Mouse (Mus musculus): ENCODE results near the gene Dennd4a. TPM values are rescaled to one million over a fixed set of nuclear protein-coding genes. Genes with fewer than 3 reads are reported as not detected.

Gene Dennd4a
- polyA plus RNA-seq, 1 experiment from 2014 or later: 4.4 TPM

DNA sequence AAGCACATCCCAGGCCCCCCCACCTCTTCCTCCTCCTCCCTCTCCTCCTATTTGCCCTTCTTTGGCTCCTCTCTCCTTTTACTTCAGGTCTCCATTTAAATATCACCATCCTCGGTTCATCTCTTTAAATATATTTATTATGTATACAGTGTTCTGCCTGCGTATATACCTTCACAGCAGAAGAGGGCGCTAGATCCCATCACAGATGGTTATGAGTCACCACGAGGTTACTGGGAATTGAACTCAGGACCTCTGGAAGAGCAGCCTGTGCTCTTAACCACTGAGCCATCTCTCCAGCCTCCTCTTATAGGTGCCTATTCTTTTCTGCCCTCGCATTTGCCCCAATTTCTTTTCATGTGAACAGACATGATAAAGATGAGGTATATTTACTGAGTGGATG is 126.4 kb downstream of the Dennd4a start:
- ATAC-seq: no peak
- Histone ChIP-seq H3K27me3 (replicated peaks) (no peaks in the 10 kb centered on the region), H3K4me3 (replicated peaks) (no peak overlapping the region), H3K36me3 (no peaks in the 10 kb centered on the region), H3K4me1 (replicated peaks) (peaks cover 6% of the 10 kb centered on the region; the same call in 1 of the 2 replicates), H3K4me2 (replicated peaks) (no peak overlapping the region), H3K9ac (no peak overlapping the region), H3K27ac (no peak overlapping the region), H3K9me3 (no peaks in the 10 kb centered on the region)
- 63% methylated on average over 5 of the region's 5 CpGs for WGBS

DNA sequence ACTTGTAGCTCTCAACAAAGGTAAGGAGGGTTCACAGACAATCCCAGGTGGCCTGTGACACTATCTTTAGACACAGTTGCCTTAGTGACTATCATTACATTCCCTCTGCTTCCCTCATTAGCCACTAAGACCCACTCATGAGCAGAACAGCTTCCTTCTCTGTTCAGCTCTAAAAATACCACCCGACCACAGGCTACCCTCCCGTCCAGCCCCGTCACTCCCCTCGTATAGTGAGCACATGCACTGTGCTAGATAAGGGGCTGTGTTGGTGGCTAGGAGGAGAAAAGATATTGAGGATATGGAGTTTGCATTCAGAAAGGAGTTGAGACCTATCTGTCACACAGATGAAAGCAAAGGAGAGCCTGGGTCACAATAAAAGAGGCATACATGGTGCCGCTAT is 127.4 kb downstream of the Dennd4a start:
- Histone ChIP-seq H3K4me2 (replicated peaks) (no peak overlapping the region), H3K4me3 (replicated peaks) (no peak overlapping the region), H3K36me3 (no peaks in the 10 kb centered on the region), H3K9ac (no peak overlapping the region), H3K27me3 (replicated peaks) (no peaks in the 10 kb centered on the region), H3K4me1 (replicated peaks) (peaks cover 5% of the 10 kb centered on the region; the same call in 1 of the 2 replicates), H3K9me3 (no peaks in the 10 kb centered on the region), H3K27ac (no peak overlapping the region)
- WGBS: 75% methylated on average over 5 of the region's 5 CpGs
- ATAC-seq: no peak

DNA sequence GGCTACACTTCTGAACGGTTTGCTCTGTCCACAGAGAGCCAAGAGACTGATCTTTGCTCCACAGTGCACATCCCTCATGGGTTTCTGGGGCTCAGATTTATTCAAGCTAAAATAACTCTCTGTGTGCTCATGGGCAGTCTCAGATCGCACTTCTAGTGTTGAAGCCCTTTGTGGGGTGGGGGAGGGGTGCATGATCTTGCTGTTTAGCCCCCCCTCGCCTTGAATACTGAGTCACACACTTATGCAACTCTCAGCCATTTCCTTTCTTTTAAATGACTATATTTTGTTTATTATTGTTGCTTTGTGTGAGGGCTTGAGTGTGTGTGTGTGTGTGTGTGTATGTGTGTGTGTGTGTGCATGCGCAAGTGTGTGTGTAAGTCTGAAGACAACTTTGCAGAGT is 128.1 kb downstream of the Dennd4a start:
- 51% methylated on average over 4 of the region's 4 CpGs for WGBS
- Histone ChIP-seq H3K36me3 (no peaks in the 10 kb centered on the region), H3K9me3 (no peaks in the 10 kb centered on the region), H3K9ac (no peak overlapping the region), H3K4me1 (replicated peaks) (peaks cover 6% of the 10 kb centered on the region; the same call in 1 of the 2 replicates), H3K27me3 (replicated peaks) (no peaks in the 10 kb centered on the region), H3K27ac (no peak overlapping the region), H3K4me2 (replicated peaks) (no peak overlapping the region), H3K4me3 (replicated peaks) (no peak overlapping the region)
- ATAC-seq: no peak

DNA sequence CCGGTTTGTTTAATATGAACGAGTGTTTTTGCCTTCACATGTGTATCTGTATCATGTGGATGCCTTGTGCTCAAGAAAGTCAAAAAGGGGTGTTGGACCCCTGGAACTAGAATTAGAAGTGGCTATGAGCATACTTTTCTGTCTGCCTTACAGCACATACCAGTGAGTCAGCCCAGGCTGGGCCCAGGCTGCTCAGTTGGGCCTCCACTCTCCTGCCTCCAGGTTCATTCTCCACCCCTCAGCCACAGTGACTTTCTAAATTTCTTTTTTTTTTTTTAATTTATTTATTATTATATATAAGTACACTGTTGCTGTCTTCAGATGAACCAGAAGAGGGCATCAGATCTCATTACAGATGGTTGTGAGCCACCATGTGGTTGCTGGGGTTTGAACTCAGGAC is 128.7 kb downstream of the Dennd4a start:
- Histone ChIP-seq H3K9me3 (no peaks in the 10 kb centered on the region), H3K9ac (no peak overlapping the region), H3K4me2 (replicated peaks) (no peak overlapping the region), H3K4me1 (replicated peaks) (peaks cover 7% of the 10 kb centered on the region; the same call in 1 of the 2 replicates), H3K4me3 (replicated peaks) (no peak overlapping the region), H3K27ac (no peak overlapping the region), H3K36me3 (no peaks in the 10 kb centered on the region), H3K27me3 (replicated peaks) (no peaks in the 10 kb centered on the region)
- no peak for ATAC-seq
- WGBS: 88% methylated on average over 2 of the region's 2 CpGs

DNA sequence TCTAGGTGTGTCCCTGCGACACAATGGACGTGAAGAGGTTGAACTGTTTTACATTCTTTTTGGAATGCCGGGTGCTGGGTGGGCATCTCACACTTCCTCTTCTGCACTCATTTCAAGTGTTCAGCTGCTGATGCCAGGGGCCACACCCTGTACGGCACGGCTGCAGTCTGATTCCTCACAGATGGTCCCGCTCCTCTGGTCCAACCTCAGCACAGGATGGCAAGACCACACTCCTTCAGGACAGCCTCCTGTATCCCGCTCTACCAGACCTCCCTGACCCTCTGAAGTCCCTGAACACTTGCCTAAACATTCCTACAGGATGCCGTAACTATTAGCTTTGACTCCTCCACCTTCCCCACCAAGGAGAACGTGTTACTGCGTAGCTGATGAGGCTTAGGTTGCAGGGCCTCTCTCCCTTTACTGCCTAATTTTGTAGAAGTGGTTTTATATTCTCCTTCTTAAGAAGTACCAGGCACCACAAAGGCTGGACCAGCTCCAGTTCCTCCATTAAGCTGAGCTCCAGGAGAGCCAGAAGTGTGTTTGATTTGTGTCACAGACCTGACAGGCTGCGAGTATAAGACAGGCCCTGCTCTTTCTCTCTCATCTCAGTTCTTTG is 129.7 kb downstream of the Dennd4a start:
- Histone ChIP-seq H3K9ac (no peak overlapping the region), H3K9me3 (no peaks in the 10 kb centered on the region), H3K27me3 (replicated peaks) (no peaks in the 10 kb centered on the region), H3K27ac (0 out of 2 replicates have a peak overlapping the region, but pooled peaks have one; percentile 9), H3K4me3 (replicated peaks) (no peak overlapping the region), H3K4me1 (replicated peaks) (peaks cover 9% of the 10 kb centered on the region; the same call in 1 of the 2 replicates), H3K4me2 (replicated peaks) (no peak overlapping the region), H3K36me3 (no peaks in the 10 kb centered on the region)
- WGBS: 63% methylated on average over 11 of the region's 11 CpGs
- no peak for ATAC-seq

DNA sequence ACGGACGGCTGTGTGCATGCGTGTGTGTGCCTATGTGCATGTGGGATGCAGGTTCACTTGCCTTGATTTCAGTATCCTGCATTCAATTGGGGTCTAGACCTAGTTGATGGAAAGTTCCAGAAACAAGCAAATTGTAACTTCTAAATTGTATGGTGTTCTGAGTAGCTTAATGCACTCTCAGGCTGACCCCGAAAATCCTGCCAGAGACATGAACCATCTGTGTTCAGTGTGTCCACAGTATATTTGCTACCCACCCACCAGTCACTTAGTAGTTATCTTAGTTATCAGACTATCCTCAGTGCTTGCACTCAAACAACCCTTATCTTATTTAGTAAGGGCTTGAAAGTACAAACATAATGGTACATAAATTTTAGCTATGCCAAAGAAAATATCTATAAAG is 130.5 kb downstream of the Dennd4a start:
- no peak for ATAC-seq
- Histone ChIP-seq H3K9ac (no peak overlapping the region), H3K4me3 (replicated peaks) (no peak overlapping the region), H3K9me3 (no peaks in the 10 kb centered on the region), H3K27me3 (replicated peaks) (no peaks in the 10 kb centered on the region), H3K36me3 (no peaks in the 10 kb centered on the region), H3K4me1 (replicated peaks) (peaks cover 9% of the 10 kb centered on the region; the same call in 1 of the 2 replicates), H3K27ac (no peak overlapping the region), H3K4me2 (replicated peaks) (no peak overlapping the region)
- WGBS: 79% methylated on average over 4 of the region's 4 CpGs

DNA sequence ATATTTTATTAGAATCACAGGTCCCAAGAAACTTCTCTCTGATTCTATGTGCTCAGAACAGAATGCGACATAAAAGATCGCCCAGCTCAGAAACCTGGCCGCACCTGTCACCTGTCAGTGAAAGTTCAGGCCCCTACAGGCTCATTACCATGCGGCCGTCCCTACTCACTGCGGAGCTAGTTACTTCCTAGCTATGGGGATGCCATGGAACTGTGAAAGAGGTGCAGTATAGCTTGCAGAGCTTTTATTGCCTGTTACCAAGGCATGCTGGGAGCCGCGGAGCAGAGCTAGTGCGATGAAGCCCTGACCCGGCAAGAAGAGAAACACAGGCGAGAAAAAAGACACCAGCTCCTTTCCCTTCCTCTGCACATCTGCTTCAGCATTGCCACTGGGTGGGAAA is 132.9 kb downstream of the Dennd4a start:
- ATAC-seq: peak; percentile 76
- no peak overlapping the region for H3K27ac ChIP-seq
- H3K4me3 ChIP-seq (replicated peaks): no peak overlapping the region
- H3K9me3 ChIP-seq: no peaks in the 10 kb centered on the region
- 16% methylated on average over 11 of the region's 11 CpGs for WGBS
- H3K27me3 ChIP-seq (replicated peaks): no peaks in the 10 kb centered on the region
- H3K4me1 ChIP-seq (replicated peaks): peaks cover 9% of the 10 kb centered on the region; the same call in 1 of the 2 replicates
- peak overlapping the region; percentile 39 for H3K4me2 ChIP-seq (replicated peaks)
- H3K36me3 ChIP-seq: no peaks in the 10 kb centered on the region
- no peak overlapping the region for H3K9ac ChIP-seq

DNA sequence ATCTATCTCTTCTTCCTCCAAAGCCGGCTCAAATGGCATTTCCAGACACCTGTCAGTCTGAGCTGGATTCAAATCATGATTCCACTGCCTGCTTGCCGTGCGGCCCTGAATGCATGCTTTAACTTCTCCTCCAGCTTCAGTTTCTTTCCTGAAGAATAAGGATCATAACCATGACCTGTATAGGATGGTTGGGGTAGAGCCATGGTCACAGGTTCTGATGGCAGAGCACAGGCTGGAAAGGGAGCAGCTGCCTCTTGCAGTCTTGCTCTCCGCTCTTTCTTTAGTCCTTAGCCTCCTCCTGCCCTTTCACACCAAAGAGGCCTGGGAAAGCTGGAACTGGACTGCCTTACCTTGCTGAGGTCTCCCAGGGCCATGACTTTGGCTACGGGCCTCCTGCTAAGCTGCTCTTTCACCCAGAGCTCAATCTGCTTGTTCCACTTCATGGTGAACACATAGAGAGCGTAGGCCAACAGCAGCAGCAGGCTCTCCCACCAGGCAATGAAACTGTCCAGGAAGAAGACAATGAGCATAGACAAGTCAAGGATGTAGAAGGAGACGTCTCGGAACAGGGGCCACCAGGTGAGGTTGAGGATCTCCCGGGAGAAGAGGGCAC is 136.4 kb downstream of the Dennd4a start:
- no peaks in the 10 kb centered on the region for H3K9me3 ChIP-seq
- no peak overlapping the region for H3K27ac ChIP-seq
- no peak for ATAC-seq
- H3K4me3 ChIP-seq (replicated peaks): no peak overlapping the region
- H3K27me3 ChIP-seq (replicated peaks): peaks cover 12% of the 10 kb centered on the region; the same call in 1 of the 2 replicates
- no peak overlapping the region for H3K9ac ChIP-seq
- WGBS: 84% methylated on average over 9 of the region's 9 CpGs
- H3K4me1 ChIP-seq (replicated peaks): peaks cover 9% of the 10 kb centered on the region; the same call in 1 of the 2 replicates
- H3K36me3 ChIP-seq: no peaks in the 10 kb centered on the region
- no peak overlapping the region for H3K4me2 ChIP-seq (replicated peaks)

DNA sequence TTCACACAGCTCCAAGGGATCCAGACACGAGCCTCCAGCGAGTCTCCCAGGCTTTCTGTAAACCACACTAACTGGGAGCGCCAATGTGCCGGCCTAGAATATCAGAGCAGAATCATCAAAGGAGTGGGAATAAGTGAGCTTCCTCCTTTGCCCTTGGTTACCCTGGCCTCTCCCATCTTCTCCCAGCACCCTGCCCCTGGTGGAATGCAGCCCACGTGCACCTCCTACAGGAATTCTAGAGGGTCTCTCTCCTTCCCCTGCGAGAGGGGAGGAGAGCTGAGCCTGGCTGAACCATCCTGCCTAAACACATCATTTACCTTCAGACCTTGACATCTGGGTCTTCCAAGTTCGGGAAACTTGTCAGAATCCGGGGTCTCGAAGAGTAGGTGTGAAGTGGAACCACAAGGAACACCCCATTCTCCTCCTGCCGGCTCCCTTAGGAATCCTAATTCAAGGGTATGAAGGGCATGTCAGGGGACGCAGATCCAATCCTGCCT is 140.1 kb downstream of the Dennd4a start, which contains the start of gene Slc24a1:
Gene Slc24a1 (minus strand): TSS at position 447 of the 497 bp plus-strand sequence.
- no peak for ATAC-seq
- H3K4me2 ChIP-seq (replicated peaks): no peak within 1 kb of the TSS
- no peaks in the 10 kb centered on the region for H3K36me3 ChIP-seq
- H3K27me3 ChIP-seq (replicated peaks): peaks cover 12% of the 10 kb centered on the region; the same call in 1 of the 2 replicates
- H3K4me1 ChIP-seq (replicated peaks): no peaks in the 10 kb centered on the region
- no peak within 1 kb of the TSS for H3K9ac ChIP-seq
- WGBS: 34% methylated on average over 11 of the region's 11 CpGs
- no peak within 1 kb of the TSS for H3K27ac ChIP-seq
- H3K9me3 ChIP-seq: no peaks in the 10 kb centered on the region
- H3K4me3 ChIP-seq (replicated peaks): no peak within 1 kb of the TSS

DNA sequence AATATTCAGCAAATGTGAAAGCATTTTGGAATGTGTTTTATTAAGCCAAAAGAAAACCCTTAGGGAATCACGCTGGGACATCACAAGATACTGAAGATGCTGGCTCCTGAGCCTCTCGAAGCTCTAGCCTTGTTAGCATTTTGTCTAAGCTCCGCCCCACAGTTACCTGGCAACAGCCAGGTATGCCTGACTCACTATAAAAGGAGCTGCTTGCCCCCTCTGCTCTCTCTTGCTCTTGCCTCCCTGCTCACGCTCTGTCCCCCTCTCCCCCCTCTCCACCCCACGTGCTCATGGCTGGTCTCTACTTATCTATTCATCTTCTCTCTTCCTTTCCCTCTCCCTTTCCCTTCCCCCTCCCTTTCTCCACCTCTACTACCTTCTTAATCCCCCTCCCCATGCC is 140.9 kb downstream of the Dennd4a start:
- Histone ChIP-seq H3K36me3 (no peaks in the 10 kb centered on the region), H3K4me2 (replicated peaks) (no peak overlapping the region), H3K27ac (no peak overlapping the region), H3K4me3 (replicated peaks) (no peak overlapping the region), H3K9me3 (no peaks in the 10 kb centered on the region), H3K9ac (no peak overlapping the region), H3K27me3 (replicated peaks) (peaks cover 12% of the 10 kb centered on the region; the same call in 1 of the 2 replicates), H3K4me1 (replicated peaks) (0 out of 2 replicates have a peak, but pooled peaks cover 3% of the 10 kb centered on the region)
- ATAC-seq: no peak
- WGBS: 15% methylated on average over 5 of the region's 5 CpGs

DNA sequence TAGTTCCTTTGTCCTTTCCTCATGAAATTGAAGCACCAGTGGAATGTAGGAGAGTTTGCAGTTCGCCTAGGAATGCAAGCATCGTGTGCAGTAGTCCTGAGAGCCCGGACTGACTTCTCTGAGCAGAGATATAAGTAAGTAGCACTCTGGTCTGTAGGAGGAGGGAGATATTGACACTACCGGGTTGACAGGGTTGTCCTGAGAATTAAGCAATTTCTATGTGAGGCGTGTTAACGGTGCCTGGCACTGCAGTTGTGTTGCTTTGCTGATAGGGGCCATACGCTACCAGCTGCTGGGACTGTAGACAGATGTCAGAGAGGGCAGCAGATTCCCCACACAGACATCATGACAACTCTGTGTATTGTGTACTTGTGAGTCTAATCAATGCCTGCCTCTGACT is 142.1 kb downstream of the Dennd4a start:
- H3K4me1 ChIP-seq (replicated peaks): 0 out of 2 replicates have a peak, but pooled peaks cover 3% of the 10 kb centered on the region
- H3K36me3 ChIP-seq: no peaks in the 10 kb centered on the region
- H3K27me3 ChIP-seq (replicated peaks): peaks cover 12% of the 10 kb centered on the region; the same call in 1 of the 2 replicates
- H3K4me2 ChIP-seq (replicated peaks): no peak overlapping the region
- H3K4me3 ChIP-seq (replicated peaks): no peak overlapping the region
- H3K27ac ChIP-seq: no peak overlapping the region
- 51% methylated on average over 7 of the region's 7 CpGs for WGBS
- no peak for ATAC-seq
- no peak overlapping the region for H3K9ac ChIP-seq
- H3K9me3 ChIP-seq: no peaks in the 10 kb centered on the region

DNA sequence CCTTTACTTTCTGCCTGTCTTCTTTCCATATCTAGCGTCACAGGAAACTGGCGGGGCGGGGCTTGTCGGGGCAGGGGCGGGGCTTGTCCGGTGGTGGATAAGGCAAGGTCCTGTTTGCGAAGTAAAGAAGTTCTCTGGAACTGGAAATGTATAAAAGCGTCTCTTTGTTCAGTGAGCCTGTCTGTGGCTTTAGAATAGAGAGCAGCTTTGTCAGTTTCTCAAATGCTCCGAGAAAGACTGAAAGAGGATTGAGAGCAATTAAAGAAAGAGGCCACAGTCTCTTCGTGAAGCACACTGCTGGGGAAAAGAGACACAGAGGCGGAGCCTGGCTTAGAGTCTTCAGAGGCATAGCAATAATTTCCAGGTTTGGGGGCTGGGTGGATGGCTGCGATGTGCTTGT is 145.2 kb downstream of the Dennd4a start:
- no peak overlapping the region for H3K27ac ChIP-seq
- H3K4me2 ChIP-seq (replicated peaks): peak overlapping the region; percentile 47

More for the DNA sequence above, 145.2 kb downstream of the Dennd4a start:
- H3K27me3 ChIP-seq (replicated peaks): peaks cover 8% of the 10 kb centered on the region; the same call in 1 of the 2 replicates
- no peaks in the 10 kb centered on the region for H3K9me3 ChIP-seq
- H3K9ac ChIP-seq: peak overlapping the region; percentile 23; the same call in 1 of the 2 replicates
- H3K4me3 ChIP-seq (replicated peaks): no peak overlapping the region
- no peak for ATAC-seq
- H3K4me1 ChIP-seq (replicated peaks): 0 out of 2 replicates have a peak, but pooled peaks cover 3% of the 10 kb centered on the region
- WGBS: 24% methylated on average over 12 of the region's 12 CpGs
- H3K36me3 ChIP-seq: no peaks in the 10 kb centered on the region
